Mouse (Mus musculus) spleen, adult 2 months (tissue): ENCODE results near the gene Atp6v0a4.

Experiments used
- CTCF ChIP-seq: fragments of 200-500 bp; IDR thresholded peaks from 2 replicates; pipeline ENCODE4 v1.5.1; 2011; ENCODE audit warnings: mild to moderate bottlenecking, inconsistent platforms; ENCODE audit not compliant: insufficient read depth, insufficient read length, insufficient replicate concordance; ENCODE audit errors: extremely low read depth
- POLR2A ChIP-seq: fragments of 200-500 bp; IDR thresholded peaks from 2 replicates; pipeline ENCODE4 v1.6.1; 2011; ENCODE audit warnings: low read depth, low read length, inconsistent platforms

DNA sequence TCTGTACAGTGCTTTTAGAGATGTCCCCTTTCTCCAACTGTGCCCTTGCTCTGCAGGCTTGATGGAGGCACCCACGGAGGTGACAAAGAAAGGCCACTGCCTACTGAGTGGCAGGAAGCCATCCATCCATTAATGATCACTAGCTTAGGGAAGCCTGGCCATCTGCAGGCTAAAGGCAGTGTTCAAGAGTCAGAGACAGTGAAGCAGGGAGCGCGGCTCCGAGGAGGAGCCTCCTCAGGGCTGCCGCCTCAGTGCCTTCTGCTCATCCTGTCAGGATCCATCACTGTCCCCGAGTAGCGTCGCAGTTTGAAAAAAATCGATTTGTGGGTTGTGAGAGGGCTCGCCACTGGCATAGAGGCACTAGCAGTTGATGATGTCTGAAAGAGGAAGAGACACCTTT lies 24.2 kb upstream of the Atp6v0a4 start:
- TF ChIP-seq CTCF (no peak), POLR2A (no peak)
